Mouse (Mus musculus) CD4-positive, CD25-positive, alpha-beta regulatory T cell (primary cell): ENCODE results near the gene St8sia4. TPM values are rescaled to one million over a fixed set of nuclear protein-coding genes. Genes with fewer than 3 reads are reported as not detected.

Experiments used
- polyA plus RNA-seq: library from polyadenylated mRNA; unstranded; fragments of 100-300 nt; shearing (Covaris generic); gene quantifications from one replicate; pipeline ENCODE4 v1.2.1, GENCODE M21; 2017

Gene St8sia4
- polyA plus RNA-seq, result 65.2 TPM

DNA sequence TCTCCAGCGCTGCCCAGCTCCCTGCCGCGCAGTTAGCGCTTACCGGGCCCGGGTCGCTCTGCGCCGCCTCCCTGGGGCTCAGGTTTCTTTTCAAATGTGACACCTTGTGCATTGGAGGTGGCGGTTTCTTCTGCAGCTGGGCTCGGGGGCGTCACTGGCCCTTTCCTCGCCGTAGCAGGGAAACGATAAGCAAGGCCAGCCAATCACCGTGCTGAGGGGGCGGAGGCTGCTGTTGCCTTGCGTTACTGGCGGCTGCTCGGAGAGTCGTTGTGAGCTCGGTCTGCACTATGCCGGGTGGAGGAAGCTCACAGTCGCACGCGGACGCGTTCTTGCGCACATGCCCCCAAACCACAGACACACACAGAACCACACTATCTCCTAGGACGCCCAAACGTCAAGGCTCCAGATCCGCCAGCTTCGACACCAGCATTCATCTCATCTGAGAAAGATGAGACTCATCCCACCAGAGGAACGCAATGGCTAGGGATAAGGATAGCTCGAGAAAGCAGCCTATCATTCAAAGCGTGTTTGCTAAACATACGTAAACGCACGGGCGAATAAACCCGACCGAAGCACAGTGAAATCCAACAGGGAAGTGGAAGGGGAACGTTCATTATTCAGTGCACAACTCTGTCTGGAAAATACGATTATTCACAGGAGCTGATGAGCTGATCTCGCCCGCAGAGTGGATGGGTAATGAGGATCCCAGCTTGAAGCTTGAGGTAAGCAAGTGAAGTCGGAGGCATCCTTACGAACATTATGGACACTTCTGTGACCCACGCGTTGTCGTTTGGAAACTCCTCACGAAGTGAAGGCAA lies at the start of gene St8sia4:
Gene St8sia4, minus strand, starts transcription at position 137 of the 818 bp plus-strand sequence.

